Mouse (Mus musculus) heart, postnatal 0 days (tissue): ENCODE results near the gene Tenm3.

Experiments used
- CTCF ChIP-seq: IDR thresholded peaks from 2 replicates; pipeline ENCODE4 v1.5.1; 2016; ENCODE audit warnings: antibody characterized with exemption, control low read depth, low read depth
- EP300 ChIP-seq: IDR thresholded peaks from 2 replicates; pipeline ENCODE4 v1.6.1; 2016; ENCODE audit warnings: antibody characterized with exemption, low read depth

DNA sequence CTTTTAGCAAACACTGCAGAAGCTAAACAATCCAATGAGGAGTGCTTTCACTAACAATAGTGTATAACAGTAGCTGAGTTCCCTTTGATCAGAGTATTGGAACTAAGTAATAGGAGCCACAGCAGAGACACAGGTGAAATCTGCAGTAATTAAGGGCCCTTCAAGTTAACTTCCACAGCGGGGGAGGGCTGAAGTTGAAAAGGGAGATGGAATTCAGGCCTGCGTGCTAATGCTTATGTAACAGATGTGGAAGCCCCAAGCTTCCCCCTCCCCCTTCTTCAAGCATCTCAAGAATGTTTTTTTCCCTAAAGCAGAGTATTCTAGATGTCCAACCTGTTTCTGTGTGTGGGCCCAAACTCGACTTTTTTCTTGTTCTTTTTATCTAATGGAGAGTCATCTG is 394.1 kb downstream of the Tenm3 start:
- TF ChIP-seq CTCF (no peak), EP300 (no peak)
